Mouse (Mus musculus): ENCODE measurements around the gene Fam129a. TPM values are rescaled to one million over a fixed set of nuclear protein-coding genes. Genes with fewer than 3 reads are reported as not detected.
"Not testable (repeated sequence)": the region's sequence is repeated elsewhere in the genome, so short reads cannot be mapped to it uniquely, and the experiment has no call there.

The Fam129a gene
- total RNA-seq, 4 experiments from 2014 or later, result 5.7 to 11.8 (median 7.9) TPM

DNA sequence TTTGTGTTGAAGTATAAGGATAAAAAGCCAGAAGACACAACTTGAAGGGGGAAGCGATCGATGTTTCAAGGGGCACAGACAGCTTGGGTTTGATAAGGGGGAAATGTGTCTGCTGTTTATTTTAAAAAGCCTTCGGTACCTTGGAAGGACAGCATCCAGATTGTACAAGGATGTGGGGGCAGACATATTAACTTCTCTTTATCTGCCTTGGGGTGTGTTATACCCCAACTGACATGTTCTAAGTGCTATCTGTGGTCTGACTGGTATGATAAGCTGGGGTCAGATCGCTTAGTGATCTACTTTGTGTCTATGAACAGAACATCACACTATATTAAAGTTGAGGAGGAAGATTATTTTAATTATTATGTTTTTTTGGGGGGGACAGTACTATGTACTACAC is 157.2 kb downstream of the Fam129a start:
- DNase-seq (ENCODE audit: low spot score in 2 of 2), result no peak

DNA sequence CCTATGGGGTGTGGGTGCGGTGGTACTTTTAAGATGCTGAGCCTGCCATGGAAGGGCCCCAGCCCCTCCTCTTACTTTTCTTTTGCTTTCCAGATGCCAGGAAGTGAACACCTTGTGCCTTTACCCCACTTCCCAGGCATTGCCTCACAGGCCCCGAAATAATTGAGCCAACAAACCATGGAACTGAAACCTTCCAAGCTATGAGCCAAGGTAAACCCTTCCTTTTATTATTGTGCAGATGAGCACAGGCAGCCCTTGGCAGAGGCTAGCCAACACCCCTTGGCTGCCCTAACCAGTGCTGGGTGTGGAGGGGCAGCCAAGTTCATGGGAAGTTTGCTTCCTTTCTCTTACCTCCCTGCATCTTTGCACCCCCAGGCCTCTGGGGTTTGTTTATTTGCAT is 166.2 kb downstream of the Fam129a start:
- DNase-seq (ENCODE audit: low spot score in 2 of 2), result no peak

DNA sequence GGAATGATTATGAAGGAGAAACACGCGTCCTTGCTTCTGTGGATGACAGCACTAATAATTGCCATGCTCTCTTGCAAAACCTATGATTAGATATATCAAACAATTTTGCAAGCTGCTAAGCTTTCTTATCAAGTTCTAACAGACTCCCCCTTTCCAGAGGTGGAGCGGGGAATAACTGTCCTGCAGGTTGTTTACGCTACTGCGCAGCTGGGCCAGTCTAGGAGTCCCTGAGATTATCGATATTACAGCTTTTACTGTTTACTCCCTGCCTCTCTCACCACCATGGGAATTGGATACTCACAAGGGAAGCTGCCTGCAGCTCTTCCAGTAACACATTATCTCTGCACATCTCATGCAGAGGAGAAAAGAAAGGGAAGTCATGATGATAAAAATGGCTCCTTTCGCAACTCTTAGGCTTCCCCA is 170.2 kb downstream of the Fam129a start:
- DNase-seq (ENCODE audit: low spot score in 2 of 2), result no peak

DNA sequence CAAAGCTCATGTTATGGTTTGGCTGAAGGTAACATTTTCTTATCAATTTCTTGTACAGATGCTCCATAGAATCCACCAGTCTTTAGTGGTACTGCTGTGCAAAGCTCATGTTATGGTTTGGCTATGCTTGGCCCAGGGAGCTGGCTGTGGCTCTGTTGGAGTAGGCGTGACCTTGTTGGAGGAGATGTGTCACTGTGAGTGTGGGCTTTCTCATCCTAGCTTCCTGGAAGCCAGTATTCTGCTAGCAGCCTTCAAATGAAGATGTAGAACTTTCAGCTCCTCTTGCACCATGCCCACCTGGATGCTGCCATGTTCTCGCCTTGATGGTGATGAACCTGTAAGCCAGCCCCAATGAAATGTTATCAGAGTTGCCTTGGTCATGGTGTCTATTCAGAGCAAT is 178.9 kb downstream of the Fam129a start:
- DNase-seq (ENCODE audit: low spot score in 2 of 2), result not testable (repeated sequence)

DNA sequence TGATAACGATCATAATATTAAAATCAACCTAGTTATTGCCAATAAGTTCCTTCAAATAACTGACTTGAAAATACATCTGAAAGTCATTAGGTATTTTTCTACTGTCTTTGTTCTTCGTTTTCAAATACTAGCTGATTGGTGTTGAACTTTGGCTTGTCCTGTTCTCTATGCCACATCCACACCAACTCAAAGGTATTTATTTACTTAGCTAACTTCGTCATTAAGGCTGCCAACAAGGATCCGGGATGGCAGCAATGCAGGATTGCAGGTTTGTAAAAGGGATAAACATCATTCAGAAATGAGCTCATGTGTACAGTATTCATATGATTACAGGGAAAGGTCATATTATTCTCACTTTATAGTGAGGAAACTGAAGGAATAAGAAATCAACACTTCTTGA is 182.0 kb downstream of the Fam129a start:
- no peak for DNase-seq (ENCODE audit: low spot score in 2 of 2)

DNA sequence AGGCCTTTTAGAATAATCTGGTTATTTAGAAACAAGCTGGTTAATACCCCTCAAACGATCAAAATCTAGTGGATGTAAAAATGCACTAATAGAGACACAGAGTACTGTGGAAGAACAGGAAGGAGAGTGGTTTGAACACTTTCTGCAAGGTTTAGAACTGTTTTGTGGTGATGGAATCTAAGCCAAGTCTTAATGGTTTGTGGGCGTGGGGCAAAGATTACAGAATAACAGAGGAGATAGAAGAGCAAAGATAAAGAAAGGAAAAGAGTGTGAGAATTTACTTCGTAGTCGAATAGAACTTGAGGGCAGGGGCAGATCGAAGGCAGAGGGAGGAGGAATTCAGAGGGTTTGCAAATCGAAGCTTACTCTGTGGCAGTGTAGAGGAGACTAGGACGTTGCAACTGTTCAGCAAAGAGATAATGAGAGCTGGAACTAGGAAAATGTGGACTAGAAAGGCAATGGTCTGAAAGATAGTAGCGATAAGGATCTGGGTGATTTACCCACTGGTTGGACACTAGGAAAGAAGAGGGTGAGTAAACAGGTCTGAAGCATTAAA is 182.5 kb downstream of the Fam129a start:
- no peak for DNase-seq (ENCODE audit: low spot score in 2 of 2)

DNA sequence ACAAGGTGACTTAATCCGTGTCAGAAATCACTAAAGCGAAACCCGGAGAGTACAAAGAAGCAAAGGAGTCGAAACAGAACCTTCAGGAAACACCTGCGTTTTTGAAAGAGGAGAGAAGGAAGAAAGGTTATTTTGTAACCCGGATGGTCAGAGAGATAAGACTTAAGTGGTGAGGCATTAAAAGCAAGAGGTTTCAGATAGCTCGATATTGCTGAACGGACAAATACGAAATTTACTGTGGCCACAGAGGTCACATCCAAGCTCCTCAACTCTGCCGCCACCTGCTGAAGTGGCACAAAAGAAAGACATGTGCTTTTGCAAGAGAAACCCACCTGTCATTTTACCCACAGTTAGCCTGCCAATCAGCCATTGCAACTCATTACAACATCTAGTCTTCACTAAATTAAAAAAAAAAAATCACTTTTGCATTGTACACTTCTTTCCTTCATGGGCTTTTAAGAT is 183.1 kb downstream of the Fam129a start:
- DNase-seq (ENCODE audit: low spot score in 2 of 2), result no peak

DNA sequence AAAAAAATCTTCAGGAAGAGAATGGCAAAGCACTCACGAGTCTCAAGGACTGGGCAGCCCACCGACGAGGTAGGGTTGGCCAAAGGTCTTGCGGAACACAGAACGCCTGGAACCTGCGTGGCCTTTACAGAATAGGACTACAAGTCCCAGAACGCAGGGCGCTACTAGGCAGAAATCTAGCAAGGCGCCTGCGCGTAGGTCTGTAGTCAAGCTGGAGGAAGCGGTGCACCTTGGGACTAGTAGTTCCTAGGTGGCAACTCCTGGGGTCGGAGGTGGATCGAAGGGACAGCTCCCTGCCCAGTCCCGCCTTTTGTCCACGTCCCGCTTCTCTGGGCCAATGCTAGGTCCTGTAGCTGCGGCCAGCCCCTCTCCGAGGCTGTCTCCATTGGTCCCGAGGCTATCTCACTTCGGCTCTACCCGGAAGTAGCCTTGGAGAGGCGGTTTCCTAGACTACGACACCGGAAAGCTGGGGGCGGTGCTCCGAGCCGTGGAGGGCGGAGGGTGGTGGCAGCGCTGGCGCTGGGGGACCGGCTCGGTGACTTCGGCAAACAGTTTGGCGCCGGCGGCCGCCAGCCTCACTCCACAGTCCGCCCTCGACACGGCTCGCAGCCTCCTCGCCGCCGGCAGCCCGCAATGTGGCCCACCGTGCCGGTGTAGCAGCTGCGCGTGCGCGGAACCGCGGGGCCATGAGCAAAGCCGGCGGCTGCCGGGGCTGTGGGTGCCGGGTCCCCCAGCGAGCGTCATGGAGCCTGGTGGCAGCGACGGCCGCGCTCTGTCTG is 184.1 kb downstream of the Fam129a start, which contains the start of gene Edem3:
Edem3 (plus strand) TSS at position 491 of the 779 bp plus-strand sequence.
- peak; percentile 95 to 99 for DNase-seq (ENCODE audit: low spot score in 2 of 2)

DNA sequence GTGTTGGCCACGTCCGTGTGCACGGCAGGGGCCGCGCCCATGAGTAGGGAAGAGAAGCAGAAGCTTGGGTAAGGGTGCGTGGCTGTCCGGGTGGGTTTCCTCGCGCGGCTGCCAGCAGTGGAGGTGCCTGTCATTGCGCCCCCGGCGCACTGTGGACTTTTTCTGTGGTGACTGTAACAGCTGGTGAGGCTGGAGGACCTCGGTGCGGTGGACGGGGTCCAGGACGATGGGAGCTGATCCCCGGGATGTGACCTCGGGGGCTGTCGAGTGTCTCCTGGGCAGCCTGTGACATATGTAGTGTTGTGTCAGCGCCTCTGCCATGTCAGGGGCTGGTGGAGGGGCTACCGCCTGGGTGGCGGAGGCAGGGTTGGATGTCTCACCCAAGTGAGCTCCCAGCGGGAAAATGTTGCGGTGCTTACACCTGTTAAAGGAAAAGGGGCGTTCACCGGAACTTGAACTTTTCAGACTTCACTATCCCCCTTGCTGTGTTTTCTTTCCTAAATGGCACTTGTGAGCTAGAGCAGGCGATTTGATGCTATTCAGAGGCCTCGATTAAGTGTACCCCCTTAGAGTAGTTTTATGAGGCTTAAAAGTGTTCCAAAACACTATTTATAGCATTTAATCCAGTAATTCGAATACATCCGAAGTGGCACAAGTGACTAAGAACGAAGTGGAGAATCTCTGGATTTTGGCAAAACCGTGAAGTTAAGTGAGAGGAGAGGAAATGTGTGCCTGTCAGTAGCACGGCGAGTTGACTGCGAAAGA is 184.9 kb downstream of the Fam129a start:
- no peak for DNase-seq (ENCODE audit: low spot score in 2 of 2)

DNA sequence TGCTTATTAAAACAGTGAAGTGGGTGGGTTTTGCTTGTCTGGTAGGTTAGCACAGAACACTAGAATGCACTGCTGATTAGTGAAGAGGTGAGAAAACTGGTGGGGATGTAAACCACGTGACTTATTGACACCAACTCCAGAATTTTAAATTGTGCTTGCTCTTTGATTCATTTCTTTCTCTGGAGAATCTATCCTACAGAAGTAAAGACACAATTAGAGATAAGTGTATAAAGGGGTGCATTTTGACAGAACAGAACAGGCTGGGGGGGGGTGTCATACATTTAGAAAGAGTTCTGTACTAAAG is 185.4 kb downstream of the Fam129a start:
- DNase-seq (ENCODE audit: low spot score in 2 of 2), result no peak

DNA sequence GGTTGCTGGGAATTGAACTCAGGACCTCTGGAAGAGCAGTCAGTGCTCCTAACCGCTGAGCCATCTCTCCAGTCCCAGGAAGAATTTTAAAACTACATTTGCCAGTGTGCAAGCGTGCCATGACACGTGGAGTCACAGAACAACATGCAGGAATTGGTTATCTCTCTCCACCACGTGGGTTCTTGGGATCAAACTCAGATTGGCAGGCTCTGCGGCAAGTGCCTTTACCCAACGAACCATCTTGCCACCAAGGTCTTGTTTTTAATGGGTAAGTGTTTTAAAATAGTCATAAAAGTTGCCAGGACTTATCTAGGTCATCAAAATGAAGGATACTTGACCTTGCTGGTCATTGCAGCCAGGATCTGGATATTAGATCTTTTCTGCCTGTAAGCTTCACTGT is 187.3 kb downstream of the Fam129a start:
- DNase-seq (ENCODE audit: low spot score in 2 of 2), result no peak

DNA sequence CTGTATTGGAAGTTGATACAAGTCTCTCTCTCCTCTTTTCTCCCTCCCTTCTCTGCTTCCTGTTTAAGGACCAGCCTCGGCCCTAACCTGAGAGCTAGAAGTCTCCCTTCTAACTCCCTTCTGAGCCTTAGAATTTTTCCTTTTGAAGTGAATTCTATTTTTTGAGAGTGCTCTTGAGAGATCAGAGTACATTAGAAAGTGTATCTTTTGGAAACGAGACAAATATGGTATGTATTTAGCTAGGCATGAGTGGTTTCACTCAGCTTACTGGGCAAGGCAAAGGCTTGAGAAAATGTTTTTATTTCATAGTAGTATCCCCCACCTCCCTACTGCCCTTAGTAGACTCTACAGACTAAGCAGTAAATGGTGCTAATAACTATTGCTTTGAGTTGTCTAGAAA is 188.0 kb downstream of the Fam129a start:
- no peak for DNase-seq (ENCODE audit: low spot score in 2 of 2)

DNA sequence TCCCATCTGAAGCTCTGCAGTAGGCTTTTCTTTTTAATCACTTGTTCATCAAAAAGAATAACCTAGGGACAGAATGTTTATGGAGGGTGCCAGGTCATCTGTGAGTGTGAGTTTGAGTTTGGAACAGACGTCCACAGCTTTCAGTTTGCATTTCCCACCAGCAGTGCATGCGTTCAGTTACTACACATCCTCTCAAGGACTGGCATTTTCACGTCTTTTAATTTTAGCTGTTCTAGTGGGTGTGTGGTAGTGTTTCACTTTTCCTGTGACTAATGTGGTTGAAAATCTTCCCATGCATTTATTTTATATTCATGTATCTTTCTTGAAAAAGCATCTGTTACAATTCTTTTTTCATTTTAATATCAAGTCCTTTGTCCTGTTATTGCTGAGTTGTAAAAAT is 193.2 kb downstream of the Fam129a start:
- no peak for DNase-seq (ENCODE audit: low spot score in 2 of 2)

DNA sequence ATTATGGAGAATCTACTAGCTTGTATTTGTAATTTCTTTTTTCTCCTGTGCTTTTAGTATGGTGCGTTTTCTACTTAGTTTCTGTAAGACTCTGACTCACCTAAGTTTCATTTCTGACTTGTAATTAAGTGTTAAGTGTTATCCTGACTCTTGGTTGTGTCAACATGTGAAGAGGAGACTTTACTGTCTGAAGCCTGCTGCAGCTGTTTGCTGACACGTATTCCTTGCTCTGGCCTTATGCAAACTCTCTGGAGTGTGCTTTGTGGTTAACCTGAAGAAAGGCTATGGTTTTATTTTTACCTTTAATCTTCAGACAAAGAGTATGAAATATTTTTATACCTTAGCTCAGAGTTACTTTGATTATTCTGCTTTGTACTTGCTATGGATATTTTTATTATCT is 195.2 kb downstream of the Fam129a start:
- DNase-seq (ENCODE audit: low spot score in 2 of 2), result no peak

DNA sequence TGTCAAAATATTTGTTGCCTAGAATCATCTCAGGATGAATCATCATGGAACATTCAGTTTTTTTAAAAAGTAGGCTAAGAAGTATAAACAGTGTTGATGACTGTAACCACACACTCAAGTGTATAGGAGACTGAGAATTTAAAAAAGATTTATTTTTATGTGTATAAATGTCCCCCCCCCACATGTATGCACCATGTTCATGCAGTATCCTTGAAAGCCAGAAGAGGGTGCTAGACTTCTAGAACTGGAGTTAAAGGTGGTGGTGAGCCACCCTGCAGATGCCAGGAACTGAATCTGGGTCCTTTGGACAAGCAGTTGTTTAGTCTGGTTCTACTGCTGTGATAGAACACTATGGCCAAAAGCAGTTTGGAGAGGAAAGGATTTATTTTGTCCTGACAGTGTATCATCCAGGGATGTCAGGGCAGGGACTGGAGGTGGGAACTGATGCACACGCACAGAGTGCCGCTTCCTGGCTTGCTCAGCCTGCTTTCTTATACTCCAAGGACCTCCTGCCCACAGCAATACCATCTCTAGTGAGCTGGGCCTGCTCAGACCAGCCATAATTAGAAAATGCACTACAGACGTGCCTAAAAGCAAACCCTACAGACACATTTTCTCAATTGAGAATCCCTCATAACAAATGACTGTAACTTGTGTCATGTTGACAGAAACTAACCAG is 196.1 kb downstream of the Fam129a start:
- DNase-seq (ENCODE audit: low spot score in 2 of 2), result no peak

DNA sequence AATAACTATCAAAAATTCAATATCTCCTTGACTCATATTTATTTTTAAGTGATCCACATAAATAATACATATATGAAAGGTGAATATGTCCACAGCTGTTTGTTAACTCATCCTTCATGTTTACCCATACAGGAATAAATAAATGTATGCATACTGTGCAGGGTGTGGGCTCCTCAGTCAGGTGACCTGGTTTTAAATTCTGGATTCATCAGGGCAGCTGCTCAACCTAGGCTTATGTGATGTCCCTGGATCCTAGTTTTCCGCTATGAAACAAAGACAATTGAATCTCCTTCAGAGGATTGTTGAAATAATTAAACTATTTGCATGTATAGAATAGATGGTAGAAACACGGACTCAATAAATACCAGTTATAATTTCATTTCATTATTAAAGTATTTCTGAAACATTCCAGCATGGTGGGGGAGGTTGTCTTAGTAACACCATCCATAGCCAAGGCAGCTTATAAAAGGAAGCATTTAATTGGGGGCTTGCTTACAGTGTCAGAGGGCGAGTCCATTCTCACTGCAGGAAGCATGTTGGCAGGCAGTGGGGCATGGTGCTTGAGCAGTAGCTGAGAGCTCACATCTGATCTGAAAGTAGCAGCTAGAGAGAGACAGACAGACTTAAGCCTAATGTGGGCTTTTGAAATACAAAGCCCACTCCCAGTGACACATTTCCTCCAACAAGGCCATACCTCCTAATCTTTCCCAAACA is 198.4 kb downstream of the Fam129a start:
- no peak for DNase-seq (ENCODE audit: low spot score in 2 of 2)

Other genes with a start within 250 kb of the Fam129a start
- gene Ivns1abp, start 226.7 kb upstream of the Fam129a start, total RNA-seq (2022), result 100 to 1,000 TPM; 117 to 180 (median 157) TPM
- gene Swt1, start 142.7 kb upstream of the Fam129a start, total RNA-seq (2022), result 1 to 10 TPM; 5.3 to 8.9 (median 6.3) TPM
- 10 to 100 TPM; 11.7 to 15.5 (median 13.7) TPM for gene Trmt1l, start 142.6 kb upstream of the Fam129a start, total RNA-seq (2022)
- gene Rnf2, start 70.2 kb upstream of the Fam129a start, total RNA-seq (2022), result 10 to 100 TPM in 2 of 4 experiments, 1 to 10 TPM in 2; 9.3 to 17.7 (median 10.5) TPM
- gene Edem3, start 184.2 kb downstream of the Fam129a start, total RNA-seq (2022), result 10 to 100 TPM; 17.8 to 25.5 (median 20.7) TPM

All from gastrocnemius, adult 8-10 months (tissue).